Mouse (Mus musculus) T-helper 17 cell (primary cell): ENCODE results near the gene D2hgdh.

Experiments used
- in situ Hi-C, 2 experiments: fragments of 300-600 bp; cut with MboI, MseI; formaldehyde crosslinking; loops; 1 replicate in 1 of 2; 2 replicates in 1 of 2; pipeline ENCODE4 v1.15.1; 2025; ENCODE audit warnings: high pct_unique_total_duplicates in 2 of 2

The D2hgdh gene

DNA sequence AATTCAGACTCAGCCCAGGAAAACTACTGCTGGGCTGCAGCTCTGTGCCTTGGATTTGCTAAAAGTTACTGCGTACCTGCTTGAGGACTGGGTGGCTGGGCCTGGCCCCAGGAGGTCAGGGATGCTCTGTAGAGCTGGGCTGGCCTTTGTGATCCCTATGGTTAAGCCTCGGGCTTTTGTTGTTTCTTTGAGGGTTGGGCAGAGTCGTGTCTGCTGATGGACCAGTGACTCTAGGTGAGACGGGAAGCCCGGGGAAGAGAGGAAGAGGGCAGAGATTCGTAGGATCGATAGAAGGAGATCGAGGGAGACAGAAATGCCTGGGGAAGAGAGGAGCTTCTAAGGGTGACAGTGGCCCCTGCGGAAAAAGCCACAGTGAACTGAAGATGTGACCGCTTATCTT is at the start of gene D2hgdh:
Gene D2hgdh, plus strand, starts transcription at position 301 of the 400 bp plus-strand sequence.
- in situ Hi-C loops = loop anchor here in 1 of 2 experiments (25.0 kb wide), 1 partner anchor 1838 kb away; the partner anchor contains the start of gene St8sia4

GRCm38 (mm10) chr1:93776686-93777085 is 48.0 kb upstream of the D2hgdh start:
- in situ Hi-C loops = no loop called here

DNA sequence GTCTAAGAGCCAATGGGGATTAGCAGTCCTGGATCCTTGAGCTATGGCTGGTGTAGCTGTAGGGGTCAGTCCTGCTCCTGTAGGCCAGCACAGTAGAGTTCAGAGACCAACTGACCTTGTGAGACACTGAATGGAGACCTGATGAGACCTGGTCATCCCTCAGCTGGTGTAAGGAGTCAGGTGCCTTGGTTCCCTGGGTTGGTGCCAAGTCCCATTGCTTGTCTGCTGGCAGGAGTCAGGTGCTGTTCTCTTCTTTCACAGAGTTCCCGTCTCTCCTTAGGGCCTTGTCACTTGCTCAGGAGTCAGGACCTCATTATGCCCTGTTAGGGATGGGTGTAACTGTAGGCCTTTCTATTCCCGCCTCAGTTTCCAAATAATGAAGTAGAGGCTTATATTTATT is 37.8 kb upstream of the D2hgdh start:
- in situ Hi-C loops = no loop called here

- in situ Hi-C loops = loop anchor here in 1 of 2 experiments (5.0 kb wide), 1 partner anchor 37 kb away; no protein-coding TSS in a partner anchor
Measured at GRCm38 (mm10) chr1:93794526-93794925, 30.2 kb upstream of the D2hgdh start.

- in situ Hi-C loops = no loop called here
Measured at GRCm38 (mm10) chr1:93795886-93796285, 28.8 kb upstream of the D2hgdh start.

GRCm38 (mm10) chr1:93800670-93801503 is 23.8 kb upstream of the D2hgdh start:
- in situ Hi-C loops = no loop called here

- in situ Hi-C loops = no loop called here
Measured at GRCm38 (mm10) chr1:93801741-93802238, 22.9 kb upstream of the D2hgdh start, which contains the start of gene Dtymk. Dtymk (minus strand) TSS chr1:93801934.

- in situ Hi-C loops = no loop called here
Measured at GRCm38 (mm10) chr1:93802771-93803170, 21.9 kb upstream of the D2hgdh start.

DNA sequence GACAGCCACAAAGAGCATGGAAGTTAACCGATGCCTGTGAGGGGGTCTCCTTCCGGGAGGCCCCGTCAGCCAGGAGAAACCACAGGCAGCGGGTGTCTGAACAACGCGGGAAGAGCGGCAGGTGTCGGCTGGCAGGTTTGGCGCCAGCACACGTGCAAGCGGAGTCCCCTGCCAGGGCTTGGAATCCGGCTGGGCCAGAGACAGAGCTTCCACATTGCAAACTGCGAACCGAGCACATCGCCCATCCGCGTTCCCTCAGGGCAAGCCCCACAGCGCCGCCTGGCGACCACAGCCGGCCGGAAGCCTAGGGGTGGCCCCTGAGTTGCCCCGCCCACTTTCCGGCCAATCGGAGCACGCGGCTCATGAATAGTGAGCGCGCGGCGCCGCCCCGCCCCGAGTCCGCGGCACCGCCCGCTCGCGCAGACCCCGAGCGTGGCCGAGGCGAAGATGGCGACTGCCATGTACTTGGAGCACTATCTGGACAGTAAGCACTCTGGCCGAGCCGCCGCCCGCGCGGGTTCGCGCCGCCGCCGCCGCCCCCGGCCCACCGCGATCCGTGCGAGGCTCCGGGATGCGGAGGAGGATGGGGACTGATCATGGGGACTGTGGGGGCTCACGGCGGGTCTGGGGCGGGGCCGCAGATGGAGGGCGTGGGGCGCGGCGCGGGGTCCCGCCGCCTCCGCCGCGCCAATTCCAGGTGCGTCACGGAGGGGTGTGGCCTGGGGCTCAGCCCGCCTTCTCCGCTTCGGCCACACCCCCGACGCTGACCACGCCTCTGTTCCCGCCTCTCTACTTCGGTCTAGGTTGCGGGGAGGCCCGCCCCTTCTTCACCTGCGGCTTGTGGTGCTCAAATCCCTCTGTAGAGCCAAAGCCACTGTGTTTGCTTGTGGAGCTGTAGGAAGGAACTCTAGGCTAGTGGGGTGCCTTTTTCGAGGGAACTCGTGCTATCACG is 20.9 kb upstream of the D2hgdh start, which contains the start of gene Ing5:
Gene Ing5, plus strand, starts transcription at position 410 of the 952 bp plus-strand sequence.
- in situ Hi-C loops = no loop called here

- in situ Hi-C loops = no loop called here
Measured at GRCm38 (mm10) chr1:93804818-93805217, 19.9 kb upstream of the D2hgdh start.

GRCm38 (mm10) chr1:93805221-93805951 is 19.3 kb upstream of the D2hgdh start:
- in situ Hi-C loops = no loop called here

GRCm38 (mm10) chr1:93808871-93809270 is 15.8 kb upstream of the D2hgdh start:
- in situ Hi-C loops = no loop called here

DNA sequence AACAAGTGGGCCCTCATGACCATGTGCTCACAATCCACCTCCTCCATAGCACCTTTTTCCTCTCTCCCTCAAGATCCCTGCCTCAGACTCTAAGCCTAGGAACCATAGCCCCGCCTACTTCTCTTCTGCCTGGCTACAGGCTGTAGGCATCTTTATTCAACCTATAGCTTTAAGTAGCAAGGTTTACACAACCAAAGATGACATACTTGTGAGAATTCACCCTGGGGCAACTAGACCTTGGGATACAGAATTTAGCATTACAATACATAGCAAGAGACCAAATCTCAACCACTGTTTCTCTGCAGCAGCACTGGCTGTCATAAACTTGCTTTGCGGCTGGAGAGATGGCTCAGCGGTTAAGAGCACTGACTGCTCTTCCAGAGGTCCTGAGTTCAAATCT is 14.7 kb upstream of the D2hgdh start:
- in situ Hi-C loops = no loop called here

DNA sequence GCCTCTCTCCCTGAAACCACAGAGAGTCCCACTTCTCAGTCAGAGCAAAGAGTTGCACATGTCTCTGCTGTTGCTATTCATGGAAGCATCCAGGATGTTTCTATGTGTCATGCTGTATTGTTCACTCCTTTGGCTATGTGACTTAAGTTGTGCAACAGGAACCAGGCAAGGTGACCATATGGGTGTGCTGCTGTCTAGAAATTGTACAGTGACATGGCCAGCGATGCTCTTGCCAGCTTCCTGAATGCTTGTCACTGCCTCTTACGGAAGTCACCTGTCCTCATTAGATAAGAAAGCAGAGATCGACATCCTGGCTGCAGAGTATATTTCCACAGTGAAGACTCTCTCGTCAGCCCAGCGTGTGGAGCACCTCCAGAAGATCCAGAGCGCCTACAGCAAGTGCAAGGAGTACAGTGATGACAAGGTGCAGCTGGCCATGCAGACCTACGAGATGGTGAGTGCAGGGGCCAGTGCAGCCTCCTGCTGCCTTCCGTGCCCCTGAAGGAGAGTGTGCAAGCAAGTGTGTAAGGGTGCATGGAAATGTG is 13.1 kb upstream of the D2hgdh start:
- in situ Hi-C loops = no loop called here

GRCm38 (mm10) chr1:93817823-93818532 is 6.7 kb upstream of the D2hgdh start:
- in situ Hi-C loops = no loop called here

GRCm38 (mm10) chr1:93818722-93819121 is 6.0 kb upstream of the D2hgdh start:
- in situ Hi-C loops = no loop called here

GRCm38 (mm10) chr1:93823796-93824495 is 763 bp upstream of the D2hgdh start:
- in situ Hi-C loops = no loop called here

- in situ Hi-C loops = loop anchor here in 1 of 2 experiments (25.0 kb wide), 1 partner anchor 1837 kb away; the partner anchor contains the start of gene St8sia4
Measured at GRCm38 (mm10) chr1:93825105-93825674, 481 bp downstream of the D2hgdh start.
